Mouse (Mus musculus) olfactory bulb, adult 2 months (tissue): ENCODE results near the gene Gjd3. TPM values are rescaled to one million over a fixed set of nuclear protein-coding genes. Genes with fewer than 3 reads are reported as not detected.
A peak's percentile ranks its signal among the peaks of the same experiment; 100 is the strongest.
"Not testable (repeated sequence)": the region's sequence is repeated elsewhere in the genome, so short reads cannot be mapped to it uniquely, and the experiment has no call there.

ENCODE experiments used
- H3K27ac ChIP-seq: fragments of 200-500 bp; 2 replicates; pipeline ENCODE4 v1.5.1; 2012; ENCODE audit warnings: low read depth, low read length; ENCODE audit not compliant: insufficient read depth
- H3K4me1 ChIP-seq: fragments of 200-500 bp; 2 replicates; pipeline ENCODE4 v1.6.1; 2012; ENCODE audit warnings: low read length; ENCODE audit not compliant: control insufficient read depth, insufficient read depth
- H3K4me3 ChIP-seq: fragments of 200-500 bp; 2 replicates; pipeline ENCODE4 v1.5.1; 2012; ENCODE audit warnings: mild to moderate bottlenecking, low read depth, low read length, moderate library complexity; ENCODE audit not compliant: insufficient read depth
- CTCF ChIP-seq: fragments of 200-500 bp; IDR thresholded peaks from 2 replicates; pipeline ENCODE4 v1.5.1; 2012; ENCODE audit warnings: low read depth, mild to moderate bottlenecking, low read length, moderate library complexity; ENCODE audit not compliant: insufficient read depth
- POLR2A ChIP-seq: fragments of 200-500 bp; IDR thresholded peaks from 2 replicates; pipeline ENCODE4 v1.6.1; 2012; ENCODE audit warnings: mild to moderate bottlenecking, low read depth, low read length, moderate library complexity; ENCODE audit not compliant: insufficient read depth
- WGBS: fragments of 180-500 bp; shearing (Covaris S2); methylation state at CpG from one replicate; pipeline ENCODE4 v1.1.7; 2018; 5-methylcytosine and 5-hydroxymethylcytosine counted together
- polyA plus RNA-seq: library from polyadenylated mRNA; stranded (reverse); fragments of >200 nt; gene quantifications from 2 replicates; pipeline ENCODE4 v1.2.4, GENCODE M21; 2012; ENCODE audit warnings: low replicate concordance; ENCODE audit not compliant: missing spikeins, insufficient read depth, insufficient read length

Gjd3 gene
- polyA plus RNA-seq, 1 experiment: not detected

- WGBS: 2% methylated on average over 39 of the region's 39 CpGs
- peak overlapping the region; percentile 62 for H3K4me3 ChIP-seq
- H3K4me1 ChIP-seq: peaks cover 69% of the 10 kb centered on the region
- no peak for TF ChIP-seq CTCF
- TF ChIP-seq POLR2A: no peak
- peak overlapping the region; percentile 43; the same call in 1 of the 2 replicates for H3K27ac ChIP-seq
Observed at GRCm38 (mm10) chr11:98937914-98938694, 44.7 kb downstream of the Gjd3 start.

GRCm38 (mm10) chr11:98937410-98937913, 45.4 kb downstream of the Gjd3 start:
- Histone ChIP-seq H3K4me3 (peak overlapping the region; percentile 62), H3K4me1 (peaks cover 69% of the 10 kb centered on the region), H3K27ac (peak overlapping the region; percentile 43; the same call in 1 of the 2 replicates)
- WGBS: under 1% methylated on average over 37 of the region's 38 CpGs
- no peak for TF ChIP-seq CTCF
- 0 out of 2 replicates have a peak, but pooled peaks have one; percentile 31 for TF ChIP-seq POLR2A

GRCm38 (mm10) chr11:98936606-98937409, 46.0 kb downstream of the Gjd3 start:
- Histone ChIP-seq H3K4me1 (peaks cover 65% of the 10 kb centered on the region), H3K4me3 (peak overlapping the region; percentile 62), H3K27ac (peak overlapping the region; percentile 25)
- WGBS: 22% methylated on average over 23 of the region's 23 CpGs
- TF ChIP-seq CTCF (no peak), POLR2A (no peak)

- 43% methylated on average over 29 of the region's 29 CpGs for WGBS
- TF ChIP-seq POLR2A (no peak), CTCF (no peak)
- H3K27ac ChIP-seq: no peak overlapping the region
- H3K4me3 ChIP-seq: no peak overlapping the region
- peaks cover 65% of the 10 kb centered on the region for H3K4me1 ChIP-seq
Observed at GRCm38 (mm10) chr11:98936170-98936569, 46.6 kb downstream of the Gjd3 start.

- WGBS: 91% methylated on average over 3 of the region's 3 CpGs
- Histone ChIP-seq H3K4me1 (peaks cover 63% of the 10 kb centered on the region), H3K27ac (no peak overlapping the region), H3K4me3 (no peak overlapping the region)
- no peak for TF ChIP-seq CTCF
- no peak for TF ChIP-seq POLR2A
Observed at GRCm38 (mm10) chr11:98935123-98935522, 47.7 kb downstream of the Gjd3 start.

- no peak overlapping the region for H3K4me3 ChIP-seq
- 94% methylated on average over 3 of the region's 3 CpGs for WGBS
- H3K4me1 ChIP-seq: peaks cover 63% of the 10 kb centered on the region
- no peak for TF ChIP-seq POLR2A
- no peak for TF ChIP-seq CTCF
- no peak overlapping the region for H3K27ac ChIP-seq
Observed at GRCm38 (mm10) chr11:98934367-98934766, 48.4 kb downstream of the Gjd3 start.

GRCm38 (mm10) chr11:98933847-98934246, 49.0 kb downstream of the Gjd3 start:
- 90% methylated on average over 2 of the region's 2 CpGs for WGBS
- H3K27ac ChIP-seq, H3K4me3 ChIP-seq: not testable (repeated sequence)
- H3K4me1 ChIP-seq: peaks cover 59% of the 10 kb centered on the region

GRCm38 (mm10) chr11:98933151-98933550, 49.7 kb downstream of the Gjd3 start:
- no peak for TF ChIP-seq POLR2A
- TF ChIP-seq CTCF: no peak
- no peak overlapping the region for H3K4me3 ChIP-seq
- H3K4me1 ChIP-seq: peaks cover 58% of the 10 kb centered on the region
- H3K27ac ChIP-seq: no peak overlapping the region
- WGBS: 11% methylated on average over 9 of the region's 9 CpGs

GRCm38 (mm10) chr11:98932293-98933091, 50.3 kb downstream of the Gjd3 start:
- 32% methylated on average over 19 of the region's 19 CpGs for WGBS
- TF ChIP-seq CTCF: no peak
- no peak for TF ChIP-seq POLR2A
- no peak overlapping the region for H3K4me3 ChIP-seq
- no peak overlapping the region for H3K27ac ChIP-seq
- H3K4me1 ChIP-seq: peaks cover 55% of the 10 kb centered on the region

Other genes starting within 250 kb of the Gjd3 start
- gene Thra, start 242.4 kb downstream of the Gjd3 start, polyA plus RNA-seq: 251 and 495 TPM in 2 replicates
- not detected in 2 replicates for gene Nr1d1, start 207.7 kb downstream of the Gjd3 start, polyA plus RNA-seq
- 206 and 252 TPM in 2 replicates for gene Msl1, start 187.5 kb downstream of the Gjd3 start, polyA plus RNA-seq
- gene Casc3, start 178.1 kb downstream of the Gjd3 start, polyA plus RNA-seq: not detected in 2 replicates
- 182 TPM in 1 of 2 replicates, not detected in the other for gene Rapgefl1, start 146.2 kb downstream of the Gjd3 start, polyA plus RNA-seq
- gene Wipf2, start 119.4 kb downstream of the Gjd3 start, polyA plus RNA-seq: not detected in 2 replicates
- not detected in 2 replicates for gene Cdc6, start 75.2 kb downstream of the Gjd3 start, polyA plus RNA-seq
- not detected in 2 replicates for gene Rara, start 55.2 kb downstream of the Gjd3 start, polyA plus RNA-seq
- gene Top2a, start 41.2 kb upstream of the Gjd3 start, polyA plus RNA-seq: 288 TPM in 1 of 2 replicates, not detected in the other
- gene Igfbp4, start 58.2 kb upstream of the Gjd3 start, polyA plus RNA-seq: not detected in 2 replicates
- gene Tns4, start 106.3 kb upstream of the Gjd3 start, polyA plus RNA-seq: not detected in 2 replicates
- gene Ccr7, start 172.1 kb upstream of the Gjd3 start, polyA plus RNA-seq: not detected in 2 replicates
- gene Smarce1, start 248.0 kb upstream of the Gjd3 start, polyA plus RNA-seq: 488 TPM in 1 of 2 replicates, not detected in the other